Mouse (Mus musculus): Measurements from ENCODE around the gene Cep57. TPM values are rescaled to one million over a fixed set of nuclear protein-coding genes. Genes with fewer than 3 reads are reported as not detected.
A peak's percentile ranks its signal among the peaks of the same experiment; 100 is the strongest.

The Cep57 gene
- total and polyA plus RNA-seq, 3 experiments, result 26.5 to 50.6 (median 49.4) TPM

GRCm38 (mm10) chr9:13825896-13826295 is 1.0 kb downstream of the Cep57 start:
- in situ Hi-C loops (cut with MboI; ENCODE audit: low pct_ligation_motif_present, low pct_unique_long_range_greater_than_20kb, low sequenced_read_pairs), result no loop called here
- Histone ChIP-seq H3K36me3 (replicated peaks in 1 of 2; ENCODE audit: control insufficient read depth in 1 of 2, insufficient read depth in 1 of 2, low read length in 1 of 2) (peaks cover 11 to 27% of the 10 kb centered on the region in 2 experiments), H3K79me2 (replicated peaks; ENCODE audit: control insufficient read depth, extremely low read depth, insufficient read depth, poor library complexity, severe bottlenecking) (peaks cover 46% of the 10 kb centered on the region), H3K4me2 (ENCODE audit: insufficient read depth, low read depth, poor library complexity, severe bottlenecking) (peak overlapping the region; percentile 91; the same call in 1 of the 2 replicates), H3K4me3 (replicated peaks in 1 of 3; ENCODE audit: low read depth in 2 of 3, low read length in 2 of 3, poor library complexity in 1 of 3) (peak overlapping the region; percentile 76 to 83 (median 80)), H3K9ac (ENCODE audit: insufficient read depth, low read depth) (peak overlapping the region; percentile 51), H3K9me3 (replicated peaks; ENCODE audit: low read length) (no peaks in the 10 kb centered on the region), H3K27ac (ENCODE audit: insufficient read depth, low read depth) (no peak overlapping the region), H3K4me1 (ENCODE audit: control insufficient read depth in 1 of 2, insufficient read depth in 2 of 2) (peaks cover 10 to 51% of the 10 kb centered on the region in 2 experiments), H3K27me3 (replicated peaks) (no peaks in the 10 kb centered on the region)
- dilution Hi-C loops (cut with MboI; ENCODE audit: extremely low pct_ligation_motif_present, extremely low pct_unique_long_range_greater_than_20kb, low sequenced_read_pairs), result no loop called here
- no peak for TF ChIP-seq MYC (IDR thresholded peaks at IDR 0.05; ENCODE audit: low read depth, low read length)
- no peak for TF ChIP-seq HCFC1 (IDR thresholded peaks at IDR 0.05; ENCODE audit: low read depth, low read length)
- TF ChIP-seq SMC3 (IDR thresholded peaks at IDR 0.05; ENCODE audit: low read depth, low read length), result no peak
- TF ChIP-seq CHD2 (IDR thresholded peaks at IDR 0.05; ENCODE audit: low read length), result no peak
- TF ChIP-seq NELFE (IDR thresholded peaks at IDR 0.05; ENCODE audit: low read depth, low read length), result no peak
- TF ChIP-seq TCF12 (IDR thresholded peaks at IDR 0.05; ENCODE audit: low read depth, low read length), result no peak
- TF ChIP-seq KAT2A (IDR thresholded peaks at IDR 0.05; ENCODE audit: insufficient replicate concordance, low read length), result no peak
- no peak for TF ChIP-seq ELF1 (IDR thresholded peaks at IDR 0.05; ENCODE audit: low read depth, low read length)
- DNase-seq (ENCODE audit: extremely low read depth), result no peak

GRCm38 (mm10) chr9:13820774-13821173 is 6.1 kb downstream of the Cep57 start:
- H3K4me2 ChIP-seq (ENCODE audit: insufficient read depth, low read depth, poor library complexity, severe bottlenecking), result no peak overlapping the region; the same call in 1 of the 2 replicates
- DNase-seq (ENCODE audit: extremely low read depth), result no peak
- H3K79me2 ChIP-seq (replicated peaks; ENCODE audit: control insufficient read depth, extremely low read depth, insufficient read depth, poor library complexity, severe bottlenecking), result peaks cover 31% of the 10 kb centered on the region
- no peaks in the 10 kb centered on the region for H3K9me3 ChIP-seq (replicated peaks; ENCODE audit: low read length)
- no peak overlapping the region for H3K9ac ChIP-seq (ENCODE audit: insufficient read depth, low read depth)
- in situ Hi-C loops (cut with MboI; ENCODE audit: low pct_ligation_motif_present, low pct_unique_long_range_greater_than_20kb, low sequenced_read_pairs) (no loop called here), dilution Hi-C loops (cut with MboI; ENCODE audit: extremely low pct_ligation_motif_present, extremely low pct_unique_long_range_greater_than_20kb, low sequenced_read_pairs) (no loop called here)
- H3K27me3 ChIP-seq (replicated peaks), result no peaks in the 10 kb centered on the region
- H3K4me1 ChIP-seq (ENCODE audit: control insufficient read depth in 1 of 2, insufficient read depth in 2 of 2), result peaks cover 7 to 48% of the 10 kb centered on the region in 2 experiments
- H3K27ac ChIP-seq (ENCODE audit: insufficient read depth, low read depth), result no peak overlapping the region
- H3K36me3 ChIP-seq (replicated peaks in 1 of 2; ENCODE audit: control insufficient read depth in 1 of 2, insufficient read depth in 1 of 2, low read length in 1 of 2), result peaks cover 46 to 65% of the 10 kb centered on the region in 2 experiments
- H3K4me3 ChIP-seq (replicated peaks in 1 of 3; ENCODE audit: low read depth in 2 of 3, low read length in 2 of 3, poor library complexity in 1 of 3), result no peak overlapping the region
- TF ChIP-seq UBTF (IDR thresholded peaks at IDR 0.05; ENCODE audit: low read depth, low read length), result no peak
- peak; percentile 30; the same call in 1 of the 2 replicates for TF ChIP-seq IRF4 (IDR thresholded peaks at IDR 0.05; ENCODE audit: low read depth, low read length)
- TF ChIP-seq MEF2A (IDR thresholded peaks at IDR 0.05; ENCODE audit: borderline replicate concordance, low read depth, low read length), result peak; percentile 58; the same call in 1 of the 2 replicates

GRCm38 (mm10) chr9:13818369-13818768 is 8.5 kb downstream of the Cep57 start:
- in situ Hi-C loops (cut with MboI; ENCODE audit: low pct_ligation_motif_present, low pct_unique_long_range_greater_than_20kb, low sequenced_read_pairs), result no loop called here
- H3K27ac ChIP-seq (ENCODE audit: insufficient read depth, low read depth), result no peak overlapping the region
- H3K79me2 ChIP-seq (replicated peaks; ENCODE audit: control insufficient read depth, extremely low read depth, insufficient read depth, poor library complexity, severe bottlenecking), result peaks cover 12% of the 10 kb centered on the region
- DNase-seq (ENCODE audit: extremely low read depth), result no peak
- no peaks in the 10 kb centered on the region for H3K9me3 ChIP-seq (replicated peaks; ENCODE audit: low read length)
- peaks cover 7 to 27% of the 10 kb centered on the region in 2 experiments for H3K4me1 ChIP-seq (ENCODE audit: control insufficient read depth in 1 of 2, insufficient read depth in 2 of 2)
- H3K4me3 ChIP-seq (replicated peaks in 1 of 3; ENCODE audit: low read depth in 2 of 3, low read length in 2 of 3, poor library complexity in 1 of 3), result no peak overlapping the region
- peaks cover 56 to 86% of the 10 kb centered on the region in 2 experiments for H3K36me3 ChIP-seq (replicated peaks in 1 of 2; ENCODE audit: control insufficient read depth in 1 of 2, insufficient read depth in 1 of 2, low read length in 1 of 2)
- TF ChIP-seq KAT2A (IDR thresholded peaks at IDR 0.05; ENCODE audit: insufficient replicate concordance, low read length), result no peak
- TF ChIP-seq ZKSCAN1 (IDR thresholded peaks at IDR 0.05; ENCODE audit: borderline replicate concordance, low read depth, low read length), result no peak
- no peak for TF ChIP-seq CHD1 (IDR thresholded peaks at IDR 0.05; ENCODE audit: low read depth, low read length)
- no peak for TF ChIP-seq POLR2A (IDR thresholded peaks at IDR 0.05; ENCODE audit: low read depth, low read length)
- TF ChIP-seq NELFE (IDR thresholded peaks at IDR 0.05; ENCODE audit: low read depth, low read length), result no peak
- no peak for TF ChIP-seq NRF1 (IDR thresholded peaks at IDR 0.05; ENCODE audit: low read depth, low read length)
- no peak for TF ChIP-seq TBP (conservative IDR thresholded peaks at IDR 0.05; ENCODE audit: low read depth, low read length)
- TF ChIP-seq UBTF (IDR thresholded peaks at IDR 0.05; ENCODE audit: low read depth, low read length), result no peak
- no peak for TF ChIP-seq JUN (IDR thresholded peaks at IDR 0.05; ENCODE audit: insufficient read depth, low read depth, low read length)
- no peak for TF ChIP-seq MAFK (IDR thresholded peaks at IDR 0.05; ENCODE audit: insufficient replicate concordance, low read length)
- TF ChIP-seq BHLHE40 (IDR thresholded peaks at IDR 0.05; ENCODE audit: low read depth, low read length), result no peak
- TF ChIP-seq POLR2AphosphoS2 (IDR thresholded peaks at IDR 0.05; ENCODE audit: low read depth, low read length), result no peak
- no peak for TF ChIP-seq SIN3A (IDR thresholded peaks at IDR 0.05; ENCODE audit: low read length)
- no peak for TF ChIP-seq MEF2A (IDR thresholded peaks at IDR 0.05; ENCODE audit: borderline replicate concordance, low read depth, low read length)
- H3K27me3 ChIP-seq (replicated peaks), result no peaks in the 10 kb centered on the region
- dilution Hi-C loops (cut with MboI; ENCODE audit: extremely low pct_ligation_motif_present, extremely low pct_unique_long_range_greater_than_20kb, low sequenced_read_pairs), result no loop called here
- no peak overlapping the region for H3K4me2 ChIP-seq (ENCODE audit: insufficient read depth, low read depth, poor library complexity, severe bottlenecking)
- no peak overlapping the region for H3K9ac ChIP-seq (ENCODE audit: insufficient read depth, low read depth)
